Mouse (Mus musculus) cerebellum, adult 8-10 months (tissue): ENCODE data around the gene Fa2h.

ENCODE experiments used
- DNase-seq: peaks from one replicate; pipeline ENCODE4 v3.0.0; 2022

Fa2h gene

DNA sequence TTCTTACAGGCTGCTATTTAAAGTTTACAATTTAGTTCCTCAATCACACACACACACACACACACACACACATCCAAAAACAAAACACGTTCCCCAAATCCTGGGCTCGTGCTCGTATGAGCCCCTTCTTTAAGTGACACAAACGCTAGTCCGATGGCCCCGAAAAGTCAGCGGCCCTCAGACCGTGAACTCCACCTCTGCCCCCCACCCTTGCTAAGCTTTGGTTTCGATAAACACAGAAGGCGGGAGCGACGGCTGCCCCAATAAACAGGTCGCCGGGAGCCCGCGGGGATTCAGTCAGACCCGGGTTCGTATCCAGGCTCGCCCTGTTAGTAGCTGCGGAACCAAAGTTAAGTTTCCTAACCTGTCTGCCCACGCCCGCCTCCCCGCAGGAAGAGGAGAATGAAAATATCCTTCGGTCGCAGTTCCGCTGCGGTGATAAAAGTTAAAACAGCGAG lies 94.2 kb downstream of the Fa2h start:
- peak; percentile 51 for DNase-seq

- peak; percentile 20 for DNase-seq
Observed at GRCm38 (mm10) chr8:111298011-111298410, 95.6 kb downstream of the Fa2h start.
